Mouse (Mus musculus): ENCODE data around the gene Nmnat3. TPM values are rescaled to one million over a fixed set of nuclear protein-coding genes. Genes with fewer than 3 reads are reported as not detected.
A peak's percentile ranks its signal among the peaks of the same experiment; 100 is the strongest.

The Nmnat3 gene
- total RNA-seq, 2 experiments from 2014 or later: 40.2 to 51.1 TPM

DNA sequence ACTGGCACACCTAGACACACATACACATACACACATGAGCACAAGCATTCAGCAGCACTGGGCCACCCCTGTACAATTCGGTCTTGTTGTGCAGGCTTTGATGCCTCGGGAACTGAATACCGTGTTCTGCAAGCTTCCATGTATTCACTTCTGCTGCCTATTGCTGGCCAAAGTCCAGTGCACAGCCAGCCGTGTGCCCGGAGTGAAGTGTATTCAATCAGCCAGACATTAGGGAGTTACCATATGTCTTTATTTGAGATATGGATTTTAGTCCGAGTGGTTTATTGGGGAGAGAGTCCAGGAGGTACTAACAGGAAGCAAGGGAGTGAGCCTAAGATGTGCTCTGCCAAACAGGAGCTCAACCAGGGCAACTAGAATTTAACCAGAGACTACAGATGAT, 19.8 kb downstream of the Nmnat3 start:
- no peak for ATAC-seq (replicated peaks; ENCODE audit: low FRiP score, poor library complexity, severe bottlenecking)

DNA sequence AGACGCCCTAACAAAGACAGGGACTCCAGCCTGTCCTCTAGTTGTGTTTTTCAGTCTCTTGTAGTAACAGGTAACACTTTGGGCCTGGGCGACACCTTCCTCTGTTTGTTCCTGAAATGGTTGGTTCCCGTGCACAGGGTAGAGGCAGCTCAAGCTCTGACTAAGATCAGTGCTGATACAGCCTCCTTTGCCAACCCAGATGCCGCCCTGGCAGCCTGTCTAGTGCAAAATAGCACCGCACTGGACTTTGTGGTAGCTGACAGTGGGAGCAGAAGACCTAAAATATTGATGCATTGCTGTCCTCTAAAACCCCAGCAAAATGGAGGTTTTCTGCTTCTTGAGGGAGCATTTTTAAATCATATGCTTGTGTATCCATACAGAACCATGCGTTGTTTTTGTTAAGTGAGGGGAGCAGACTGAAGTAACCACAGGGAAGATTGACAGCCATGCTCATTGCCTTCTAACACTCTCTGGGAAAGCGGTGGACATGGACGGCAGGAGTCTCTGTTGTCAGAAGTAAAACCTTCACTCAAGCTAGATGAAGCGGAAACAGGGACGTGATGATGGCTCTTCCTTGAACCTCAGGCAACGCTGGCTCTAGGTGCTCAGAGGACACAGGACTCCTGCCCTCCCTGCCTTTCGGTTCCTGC, 24.2 kb downstream of the Nmnat3 start:
- ATAC-seq (replicated peaks; ENCODE audit: low FRiP score, poor library complexity, severe bottlenecking): no peak

DNA sequence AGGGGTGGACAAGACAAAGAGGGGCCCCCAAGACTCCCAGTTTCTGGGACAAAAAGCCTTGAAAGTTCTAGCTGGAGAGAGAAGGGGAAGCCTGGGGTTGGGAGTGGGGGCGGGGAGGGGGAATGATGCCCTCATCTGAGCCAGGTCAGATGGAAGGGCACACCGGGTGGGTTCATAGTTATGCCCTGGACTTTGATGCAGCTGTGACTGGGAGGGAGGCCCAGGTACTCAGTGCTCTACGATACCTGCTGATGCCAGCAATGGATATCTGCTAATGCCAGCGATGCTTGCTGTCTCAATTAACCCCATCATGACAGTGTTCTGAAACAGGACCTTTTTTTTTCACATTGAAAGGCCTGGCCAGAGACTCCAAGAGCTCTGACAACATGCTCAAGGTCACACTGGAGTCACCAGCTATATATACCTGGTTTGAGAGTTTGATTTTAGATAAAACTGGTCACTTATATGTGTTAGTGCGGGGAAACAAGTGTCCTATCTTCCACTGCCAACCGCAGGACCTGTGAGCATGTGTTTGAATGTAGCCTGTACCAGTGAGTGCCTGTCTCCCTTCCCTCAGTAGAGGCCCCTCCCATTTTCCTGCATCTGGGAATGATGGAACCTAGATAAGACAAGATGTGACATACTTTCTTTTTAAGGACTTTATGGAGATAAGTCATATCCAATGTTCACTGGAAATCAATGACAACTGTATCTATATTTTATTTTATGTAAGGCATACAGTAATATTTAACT, 25.6 kb downstream of the Nmnat3 start:
- ATAC-seq (replicated peaks; ENCODE audit: low FRiP score, poor library complexity, severe bottlenecking): no peak

DNA sequence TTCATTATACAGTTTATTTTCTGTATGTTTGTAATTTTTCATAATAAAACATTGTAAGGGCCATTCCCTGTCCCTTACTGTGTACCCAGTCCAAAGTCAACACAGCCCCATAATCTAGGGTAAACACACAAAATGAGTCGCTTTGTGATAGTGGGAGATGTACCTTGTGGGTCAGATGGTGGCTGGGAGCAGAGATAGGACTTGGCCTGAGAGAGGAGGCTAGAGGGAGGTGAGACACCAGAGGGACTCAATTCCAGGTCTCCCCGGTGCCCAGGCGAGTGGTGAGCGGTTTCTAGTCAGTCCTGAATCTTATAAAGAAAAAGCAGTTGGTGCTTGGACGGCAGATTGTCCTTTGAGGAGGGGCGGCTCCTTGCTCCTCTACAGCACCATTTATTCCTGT, 26.4 kb downstream of the Nmnat3 start:
- peak; percentile 89 for ATAC-seq (replicated peaks; ENCODE audit: low FRiP score, poor library complexity, severe bottlenecking)

DNA sequence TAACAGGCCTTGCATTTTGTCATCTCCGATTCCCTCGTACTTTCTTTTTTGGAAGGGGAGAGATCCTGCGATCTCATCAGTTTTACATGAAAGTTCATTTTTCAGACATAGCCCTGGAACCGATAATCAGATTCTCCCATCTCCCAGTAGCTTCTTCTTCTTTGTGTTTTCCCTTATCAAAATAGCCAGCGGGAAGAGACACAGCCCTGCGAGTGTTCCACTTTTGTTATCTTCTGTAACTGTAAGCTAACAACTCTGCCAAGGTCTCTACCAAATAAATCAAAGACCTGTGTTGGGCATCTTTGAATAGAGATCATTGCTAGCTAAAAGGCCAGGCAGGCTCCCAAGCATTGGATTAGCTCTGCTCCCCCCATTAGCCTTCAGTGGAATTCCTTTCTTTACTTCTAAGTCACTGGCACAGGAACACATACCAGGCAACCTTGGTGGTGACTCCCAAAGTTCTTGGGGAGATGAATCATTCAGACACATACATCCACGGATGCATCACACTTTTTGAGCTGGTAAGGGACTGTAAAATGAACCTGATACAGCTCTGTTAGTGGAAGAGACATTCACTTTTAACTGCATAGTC, 26.9 kb downstream of the Nmnat3 start:
- ATAC-seq (replicated peaks; ENCODE audit: low FRiP score, poor library complexity, severe bottlenecking): peak; percentile 32

DNA sequence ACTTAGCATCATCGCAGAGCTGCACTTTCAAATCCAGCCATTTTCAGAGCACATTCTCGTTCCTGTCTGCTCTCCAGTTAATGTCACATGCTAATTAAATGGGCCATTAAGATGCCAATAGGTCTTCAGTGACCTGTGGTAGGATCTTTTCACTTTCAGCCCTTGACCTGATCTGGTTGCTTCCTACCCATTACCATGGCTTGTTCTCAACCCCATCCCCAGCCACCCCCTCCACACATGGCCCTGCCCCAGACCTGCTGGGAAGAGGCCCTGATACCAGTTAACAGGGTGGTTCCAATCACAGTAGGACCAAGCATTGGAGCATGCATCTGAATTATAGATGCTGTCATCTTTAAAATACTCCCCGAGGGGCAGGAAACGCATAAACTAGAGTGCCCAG, 30.7 kb downstream of the Nmnat3 start:
- ATAC-seq (replicated peaks; ENCODE audit: low FRiP score, poor library complexity, severe bottlenecking): no peak

DNA sequence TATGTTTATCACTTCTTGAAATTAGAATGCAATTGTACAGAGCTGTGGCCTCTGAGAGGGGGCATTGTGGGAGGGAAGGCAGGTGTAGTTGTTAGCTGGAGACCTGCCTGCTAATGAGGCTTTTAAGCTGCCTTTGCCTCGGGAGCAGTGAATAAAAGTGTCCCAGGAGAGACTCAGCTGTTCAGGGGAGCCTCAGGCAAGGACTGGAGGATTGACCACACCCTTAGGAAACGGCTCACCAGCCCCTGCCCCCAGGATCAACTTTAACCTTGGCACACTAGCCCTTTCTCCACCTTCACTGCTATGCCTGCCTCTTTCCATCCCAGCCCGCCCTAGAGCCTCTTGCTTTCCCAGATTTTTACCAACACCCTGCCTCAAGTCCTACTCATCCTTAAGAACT, 31.6 kb downstream of the Nmnat3 start:
- no peak for ATAC-seq (replicated peaks; ENCODE audit: low FRiP score, poor library complexity, severe bottlenecking)

DNA sequence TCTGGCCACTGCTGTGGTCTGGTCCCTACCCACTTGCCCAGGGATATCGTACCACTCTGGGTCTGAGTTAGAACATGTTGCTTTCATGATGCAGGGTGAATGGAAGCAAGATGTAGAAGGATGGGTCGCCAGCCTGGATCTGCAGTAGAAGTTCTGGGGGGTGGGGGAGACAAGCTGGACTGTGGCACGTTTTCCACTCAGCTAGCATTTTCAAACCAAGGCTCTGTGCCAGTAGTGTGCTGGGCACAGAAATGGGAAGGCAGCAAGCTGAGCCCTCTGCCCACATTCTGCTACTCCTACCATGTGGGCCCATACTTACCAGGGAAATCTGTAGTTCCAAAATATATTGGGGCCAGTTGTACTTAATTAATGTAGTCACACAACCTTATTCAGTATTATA, 33.5 kb downstream of the Nmnat3 start:
- ATAC-seq (replicated peaks; ENCODE audit: low FRiP score, poor library complexity, severe bottlenecking): no peak

DNA sequence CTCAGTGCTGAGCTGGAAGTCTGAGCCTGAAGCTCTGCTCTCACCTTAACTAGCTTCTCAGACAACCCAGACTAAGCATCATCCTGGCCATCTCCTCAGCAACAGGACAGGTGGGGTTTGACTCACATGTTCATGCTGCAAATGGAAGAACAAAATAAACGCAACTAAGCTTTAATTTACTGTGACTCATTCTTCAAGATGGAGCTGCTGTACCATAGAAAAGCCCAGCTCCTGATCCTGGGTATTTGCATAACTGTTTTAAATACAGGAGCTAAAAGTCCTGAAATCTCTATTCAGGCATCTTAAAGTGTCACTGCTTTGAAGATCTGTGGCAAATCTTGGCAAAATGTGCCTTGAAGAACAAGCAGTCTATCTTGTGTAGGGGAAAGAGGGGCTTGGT, 38.9 kb downstream of the Nmnat3 start:
- ATAC-seq (replicated peaks; ENCODE audit: low FRiP score, poor library complexity, severe bottlenecking): no peak

DNA sequence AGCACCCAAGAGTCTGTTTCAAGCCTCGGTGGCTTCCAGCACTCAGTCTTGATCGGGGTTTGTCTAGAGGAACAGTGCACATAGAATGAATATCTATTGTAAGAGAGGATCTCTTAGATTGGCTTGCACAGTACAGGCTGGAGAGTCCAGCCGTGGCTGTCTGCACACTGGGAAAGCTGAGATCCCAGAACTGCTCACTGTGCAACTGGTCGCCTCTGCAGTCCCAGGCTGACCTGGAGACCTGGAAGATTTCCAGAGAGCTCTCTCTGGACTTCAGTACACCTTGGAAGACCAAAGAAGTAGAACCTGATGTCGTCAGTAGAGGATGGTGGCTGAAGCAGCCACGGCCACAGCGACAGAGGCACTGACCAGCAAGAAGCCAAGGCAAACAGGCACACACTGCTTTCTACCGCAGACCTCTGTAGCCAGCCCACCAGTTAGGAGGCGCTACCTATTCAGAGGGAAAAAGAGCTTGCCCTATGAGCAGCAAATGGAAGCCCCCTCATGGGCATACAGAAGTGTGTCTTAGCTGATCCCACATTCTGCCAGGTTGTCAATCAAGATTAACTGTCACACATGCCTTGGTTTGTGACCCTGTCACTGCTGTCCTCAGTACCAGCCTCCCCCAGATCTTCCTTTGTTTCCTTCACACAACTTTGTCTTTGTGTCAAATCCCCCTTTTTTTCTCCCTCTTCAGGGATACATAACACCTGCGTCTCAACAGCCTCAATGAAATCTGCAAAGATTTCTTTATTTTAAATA, 41.4 kb downstream of the Nmnat3 start:
- no peak for ATAC-seq (replicated peaks; ENCODE audit: low FRiP score, poor library complexity, severe bottlenecking)

DNA sequence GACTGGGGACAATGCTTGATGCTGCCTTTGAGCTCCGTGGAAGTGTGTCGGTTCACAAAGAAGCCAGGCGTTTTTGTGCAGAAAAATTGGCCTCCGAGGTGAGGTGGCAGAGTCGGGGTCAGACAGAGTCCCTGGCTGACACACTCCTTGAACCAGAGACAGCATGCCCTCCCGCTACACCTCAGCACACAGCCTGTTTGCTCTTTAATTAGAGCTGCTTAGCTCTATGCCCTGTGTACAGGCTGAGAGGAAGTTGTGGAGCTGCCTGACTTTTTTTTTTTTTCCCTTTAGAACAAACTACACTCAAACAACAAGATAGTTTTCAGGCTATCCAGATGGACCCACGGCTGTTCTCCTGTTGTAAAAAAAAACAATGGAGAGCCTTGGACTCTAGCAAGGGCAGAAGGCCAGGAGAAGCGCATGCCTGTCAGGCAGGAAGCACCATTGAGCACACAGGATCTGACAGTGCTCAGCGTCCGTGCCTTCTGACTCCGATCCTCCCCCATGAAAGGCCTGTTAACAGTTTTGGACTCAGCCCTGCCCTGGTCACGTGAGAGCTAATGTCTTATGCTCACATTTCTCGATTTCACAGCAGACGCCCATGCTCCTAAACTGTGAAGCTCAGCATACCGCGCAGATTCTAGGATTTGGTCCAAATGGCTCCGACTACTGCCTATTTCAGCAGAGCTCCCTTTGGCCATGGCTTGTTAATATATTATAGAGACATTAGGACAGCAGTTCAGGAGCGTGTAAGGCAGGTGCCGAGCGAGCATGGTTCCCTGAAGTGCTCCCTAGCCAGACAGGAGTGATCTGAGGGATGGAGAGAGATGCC, 42.3 kb downstream of the Nmnat3 start:
- ATAC-seq (replicated peaks; ENCODE audit: low FRiP score, poor library complexity, severe bottlenecking): no peak

DNA sequence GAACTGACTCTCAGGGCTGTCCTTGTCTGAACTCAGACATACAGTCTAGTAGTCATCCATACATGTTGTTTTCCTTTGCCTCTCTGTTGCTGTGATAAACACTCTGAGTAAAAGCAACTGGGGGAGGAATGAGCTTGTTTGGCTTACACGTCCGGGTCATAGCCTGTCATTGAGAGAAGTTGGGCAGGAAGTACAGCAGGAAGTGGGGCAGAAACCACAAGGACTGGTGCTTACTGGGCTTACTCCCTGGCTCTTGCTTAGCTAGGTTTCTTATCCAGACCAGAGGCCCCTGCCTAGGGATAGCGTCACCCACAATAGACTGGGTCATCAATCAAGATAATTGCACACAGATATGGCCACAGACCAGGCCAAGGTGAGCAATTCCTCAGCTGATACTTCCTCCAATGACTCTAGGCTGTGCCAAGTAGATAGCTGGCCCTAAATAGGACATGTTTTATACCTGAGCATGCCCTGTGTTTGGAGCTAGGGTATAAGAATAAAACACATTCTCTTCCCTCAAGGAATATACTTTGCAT, 46.1 kb downstream of the Nmnat3 start:
- no peak for ATAC-seq (replicated peaks; ENCODE audit: low FRiP score, poor library complexity, severe bottlenecking)

DNA sequence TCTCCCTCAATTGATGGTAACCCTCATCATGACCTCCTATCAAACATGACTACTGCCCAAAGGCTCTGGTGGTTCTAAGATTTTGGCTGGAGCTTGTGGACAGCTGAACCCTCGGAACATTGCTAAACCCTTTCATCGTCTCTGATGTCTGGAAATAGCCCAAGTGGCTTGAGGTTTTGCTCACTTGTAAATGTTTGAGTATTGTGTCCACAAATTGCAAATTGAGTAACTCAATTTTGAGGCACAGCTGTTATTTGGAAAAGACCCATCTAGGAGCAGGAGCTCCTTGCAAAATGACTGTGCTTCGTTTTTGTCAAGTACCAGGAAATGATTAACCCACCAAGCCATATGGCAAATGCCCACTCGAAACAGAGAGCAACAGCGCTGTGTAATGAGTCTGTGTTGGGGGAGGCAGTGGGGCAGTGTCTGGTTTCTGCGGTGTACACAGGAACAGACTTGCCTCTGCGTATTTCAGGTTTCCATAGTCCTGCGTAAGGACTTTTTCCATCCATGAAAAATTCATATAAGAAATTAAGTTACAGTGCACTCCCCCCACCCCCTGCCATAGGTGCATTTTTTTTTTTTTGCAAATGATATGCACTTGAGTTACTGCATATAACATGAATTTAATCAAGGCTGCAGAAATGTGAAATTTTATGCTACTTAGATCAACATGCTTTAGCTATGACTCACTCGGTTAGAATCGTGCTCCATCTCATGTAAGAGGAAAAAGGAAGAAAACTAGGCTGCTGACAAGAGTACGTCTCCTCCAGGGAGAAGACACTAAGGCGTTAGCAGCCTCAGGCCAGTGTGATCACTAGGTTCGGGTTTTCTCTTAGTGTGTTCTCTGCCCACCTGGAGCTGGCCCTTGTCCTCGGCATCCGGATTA, 50.9 kb downstream of the Nmnat3 start:
- ATAC-seq (replicated peaks; ENCODE audit: low FRiP score, poor library complexity, severe bottlenecking): no peak

DNA sequence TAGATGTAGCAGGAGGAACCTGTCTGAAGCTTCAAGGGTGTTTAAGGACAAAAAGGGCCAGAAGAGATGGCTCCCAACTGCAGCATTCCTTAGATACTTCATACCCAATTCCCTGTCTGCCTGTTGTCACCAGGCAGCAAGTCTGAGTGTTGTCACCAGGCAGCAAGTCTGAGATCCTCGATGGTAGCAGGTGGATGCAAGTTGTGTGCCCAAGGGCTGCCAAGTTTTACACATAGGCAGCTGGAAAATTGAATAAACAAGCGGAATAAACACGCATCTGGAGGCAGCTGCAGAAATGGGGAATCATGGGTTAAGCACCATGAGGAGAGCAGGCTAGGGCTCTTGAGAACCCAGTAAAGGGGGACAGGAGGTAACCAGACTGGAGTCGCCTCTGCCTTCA, 52.7 kb downstream of the Nmnat3 start:
- no peak for ATAC-seq (replicated peaks; ENCODE audit: low FRiP score, poor library complexity, severe bottlenecking)

DNA sequence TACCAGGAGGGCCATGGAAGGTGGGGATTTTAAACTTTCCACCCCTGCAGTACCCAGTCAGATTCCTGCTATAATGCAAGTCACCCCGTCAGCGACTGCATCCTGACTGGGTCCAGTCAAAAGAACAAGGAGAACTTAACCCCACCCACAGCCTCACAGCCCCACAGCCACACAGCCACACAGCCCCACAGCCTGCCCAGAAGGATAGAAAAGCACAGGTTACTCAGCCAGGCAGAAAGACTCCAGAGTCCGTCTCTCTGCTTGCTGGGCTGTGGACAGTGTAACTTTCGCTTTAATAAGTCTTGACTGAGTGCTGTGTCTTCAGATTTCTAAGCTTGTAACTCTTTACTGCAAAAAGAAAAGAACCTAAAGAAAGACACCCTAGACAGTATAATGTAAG, 53.2 kb downstream of the Nmnat3 start:
- no peak for ATAC-seq (replicated peaks; ENCODE audit: low FRiP score, poor library complexity, severe bottlenecking)

DNA sequence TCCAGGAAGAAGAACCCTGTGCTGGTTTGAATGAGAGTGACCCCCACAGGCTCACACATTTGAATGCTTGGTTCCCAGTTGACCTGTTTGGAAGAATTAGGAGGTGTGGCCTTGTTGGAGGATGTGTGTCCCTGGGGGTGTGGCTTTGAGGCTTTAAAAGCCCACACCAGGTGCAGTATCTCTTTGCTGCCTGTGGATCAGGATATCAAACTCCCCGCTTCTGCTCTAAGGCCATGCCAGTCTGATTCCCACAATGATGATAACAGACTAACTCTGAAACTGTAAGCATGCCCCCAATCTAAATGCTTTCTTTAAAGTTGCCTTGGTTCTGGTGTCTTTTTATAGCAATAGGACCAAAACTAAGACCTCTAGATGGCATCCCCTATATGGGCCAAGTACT, 58.6 kb downstream of the Nmnat3 start:
- ATAC-seq (replicated peaks; ENCODE audit: low FRiP score, poor library complexity, severe bottlenecking): no peak

DNA sequence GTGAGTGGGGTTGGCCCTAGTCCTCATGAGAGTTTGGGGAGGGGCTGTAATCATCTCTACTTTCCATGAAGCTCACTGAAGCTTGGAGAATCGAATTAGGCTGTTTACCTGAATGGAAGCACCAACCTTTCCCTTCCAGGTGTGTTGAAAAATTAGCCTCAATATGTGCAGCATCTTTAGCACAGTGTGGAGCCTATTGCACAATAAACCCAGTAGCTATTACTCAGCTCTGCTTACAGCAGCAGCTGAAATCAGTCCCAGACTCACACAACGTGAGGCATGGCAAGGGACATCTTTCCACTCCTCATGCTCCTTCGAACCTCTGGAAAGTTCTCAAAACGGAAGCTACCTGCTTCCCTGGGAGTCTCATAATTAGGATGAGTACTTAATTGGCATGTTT, 59.0 kb downstream of the Nmnat3 start:
- no peak for ATAC-seq (replicated peaks; ENCODE audit: low FRiP score, poor library complexity, severe bottlenecking)

DNA sequence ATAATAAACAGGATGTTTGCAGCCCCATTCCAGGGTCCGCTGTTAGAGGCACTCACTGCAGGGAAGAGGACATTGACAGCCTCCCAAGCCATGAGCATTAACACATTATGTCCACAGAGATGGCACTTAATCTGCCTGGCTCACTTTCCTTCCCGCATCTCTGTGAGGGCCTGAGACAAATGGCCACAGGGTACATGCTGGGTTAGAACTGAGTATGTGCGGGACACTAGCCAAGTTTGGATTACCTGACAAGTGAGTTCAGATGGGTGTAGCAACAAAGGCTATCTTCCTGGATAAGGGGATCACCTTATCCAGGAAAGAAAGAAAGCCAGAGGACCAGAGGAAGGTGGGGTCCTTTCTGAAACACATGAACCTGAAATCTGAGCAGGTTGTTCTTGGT, 59.8 kb downstream of the Nmnat3 start:
- no peak for ATAC-seq (replicated peaks; ENCODE audit: low FRiP score, poor library complexity, severe bottlenecking)
